Mouse (Mus musculus) kidney, embryonic 15.5 days (tissue): ENCODE results near the gene 1700020L24Rik. TPM values are rescaled to one million over a fixed set of nuclear protein-coding genes. Genes with fewer than 3 reads are reported as not detected.

Experiments
- ATAC-seq: fragments of 200-750 bp; cut with Nextera tagmentation; replicated peaks from 2 replicates; pipeline ENCODE4 v1.8.0; 2017; ENCODE audit warnings: moderate TSS enrichment; ENCODE audit not compliant: low FRiP score
- H3K27ac ChIP-seq: fragments of 300-500 bp; sonication (generic); 2 replicates; pipeline ENCODE4 v1.5.1; 2015; ENCODE audit warnings: mild to moderate bottlenecking, inconsistent platforms
- H3K27me3 ChIP-seq: fragments of 300-500 bp; sonication (generic); 2 replicates; pipeline ENCODE4 v1.6.1; 2015; ENCODE audit warnings: inconsistent platforms
- H3K36me3 ChIP-seq: fragments of 300-500 bp; sonication (generic); 2 replicates; pipeline ENCODE4 v1.6.1; 2015; ENCODE audit warnings: inconsistent platforms
- H3K4me1 ChIP-seq: fragments of 300-500 bp; sonication (generic); 2 replicates; pipeline ENCODE4 v1.6.1; 2015; ENCODE audit warnings: inconsistent platforms
- H3K4me2 ChIP-seq: fragments of 300-500 bp; sonication (generic); 2 replicates; pipeline ENCODE4 v1.6.1; 2015; ENCODE audit warnings: moderate library complexity, mild to moderate bottlenecking, inconsistent platforms
- H3K4me3 ChIP-seq: fragments of 300-500 bp; sonication (generic); replicated peaks from 2 replicates; pipeline ENCODE4 v1.5.1; 2015; ENCODE audit warnings: mild to moderate bottlenecking, inconsistent platforms
- H3K9ac ChIP-seq: fragments of 300-500 bp; sonication (generic); 2 replicates; pipeline ENCODE4 v1.6.1; 2015; ENCODE audit warnings: mild to moderate bottlenecking, inconsistent platforms
- H3K9me3 ChIP-seq: fragments of 300-500 bp; sonication (generic); replicated peaks from 2 replicates; pipeline ENCODE4 v1.6.1; 2016; ENCODE audit warnings: inconsistent platforms
- WGBS: fragments of 180-500 bp; shearing (Covaris S2); methylation state at CpG from one replicate; pipeline ENCODE4 v1.1.7; 2015; ENCODE audit warnings: mixed read lengths; 5-methylcytosine and 5-hydroxymethylcytosine counted together
- polyA plus RNA-seq: library from polyadenylated mRNA; unstranded; fragments of >200 nt; fragmentation: Nextera tagmentation; extraction: Ambion mirVana; gene quantifications from 2 replicates; pipeline ENCODE4 v1.2.1, GENCODE M21; 2015

Gene 1700020L24Rik
- polyA plus RNA-seq, 1 experiment from 2014 or later = 0.35 TPM

- no peaks in the 10 kb centered on the region for H3K36me3 ChIP-seq
- H3K27ac ChIP-seq = no peak overlapping the region
- peak overlapping the region; percentile 28 for H3K4me3 ChIP-seq
- H3K9me3 ChIP-seq = no peaks in the 10 kb centered on the region
- no peak overlapping the region for H3K9ac ChIP-seq
- H3K4me1 ChIP-seq = peaks cover 24% of the 10 kb centered on the region
- H3K4me2 ChIP-seq = peak overlapping the region; percentile 50
- ATAC-seq = peak; percentile 18; the same call in 1 of the 2 replicates
- 10% methylated on average over 29 of the region's 29 CpGs for WGBS
- H3K27me3 ChIP-seq = peaks cover 73% of the 10 kb centered on the region
Observed at GRCm38 (mm10) chr11:83442596-83443267, 5.3 kb downstream of the 1700020L24Rik start.

- WGBS = 4% methylated on average over 7 of the region's 7 CpGs
- no peaks in the 10 kb centered on the region for H3K9me3 ChIP-seq
- no peak overlapping the region for H3K27ac ChIP-seq
- H3K4me3 ChIP-seq = no peak overlapping the region
- ATAC-seq = no peak
- no peak overlapping the region for H3K4me2 ChIP-seq
- H3K27me3 ChIP-seq = peaks cover 68% of the 10 kb centered on the region
- peaks cover 35% of the 10 kb centered on the region for H3K4me1 ChIP-seq
- no peaks in the 10 kb centered on the region for H3K36me3 ChIP-seq
- 0 out of 2 replicates have a peak overlapping the region, but pooled peaks have one; percentile 7 for H3K9ac ChIP-seq
Observed at GRCm38 (mm10) chr11:83443824-83444223, 6.3 kb downstream of the 1700020L24Rik start.

- no peak overlapping the region for H3K27ac ChIP-seq
- peak overlapping the region; percentile 53 for H3K4me2 ChIP-seq
- H3K9ac ChIP-seq = no peak overlapping the region
- no peak for ATAC-seq
- 27% methylated on average over 19 of the region's 19 CpGs for WGBS
- H3K36me3 ChIP-seq = no peaks in the 10 kb centered on the region
- H3K27me3 ChIP-seq = peaks cover 63% of the 10 kb centered on the region
- peaks cover 44% of the 10 kb centered on the region for H3K4me1 ChIP-seq
- no peaks in the 10 kb centered on the region for H3K9me3 ChIP-seq
- peak overlapping the region; percentile 29 for H3K4me3 ChIP-seq
Observed at GRCm38 (mm10) chr11:83445001-83445400, 7.5 kb downstream of the 1700020L24Rik start.

- WGBS = 69% methylated on average over 10 of the region's 10 CpGs
- Histone ChIP-seq H3K4me2 (no peak overlapping the region), H3K9me3 (no peaks in the 10 kb centered on the region), H3K27me3 (peaks cover 45% of the 10 kb centered on the region), H3K4me1 (peaks cover 41% of the 10 kb centered on the region), H3K9ac (no peak overlapping the region), H3K36me3 (no peaks in the 10 kb centered on the region), H3K27ac (peak overlapping the region; percentile 73; the same call in 1 of the 2 replicates), H3K4me3 (no peak overlapping the region)
- ATAC-seq = no peak
Observed at GRCm38 (mm10) chr11:83447612-83448011, 10.1 kb downstream of the 1700020L24Rik start.

- Histone ChIP-seq H3K36me3 (no peaks in the 10 kb centered on the region), H3K27me3 (peaks cover 39% of the 10 kb centered on the region), H3K4me3 (no peak overlapping the region), H3K4me2 (no peak overlapping the region), H3K9ac (no peak overlapping the region), H3K9me3 (no peaks in the 10 kb centered on the region), H3K4me1 (peaks cover 39% of the 10 kb centered on the region), H3K27ac (peak overlapping the region; percentile 73)
- ATAC-seq = peak; percentile 41; the same call in 1 of the 2 replicates
- WGBS = 38% methylated on average over 16 of the region's 16 CpGs
Observed at GRCm38 (mm10) chr11:83448021-83448926, 10.8 kb downstream of the 1700020L24Rik start.

GRCm38 (mm10) chr11:83448927-83449236 is 11.4 kb downstream of the 1700020L24Rik start:
- no peaks in the 10 kb centered on the region for H3K36me3 ChIP-seq
- no peaks in the 10 kb centered on the region for H3K9me3 ChIP-seq
- peak overlapping the region; percentile 73 for H3K27ac ChIP-seq
- H3K4me2 ChIP-seq = no peak overlapping the region
- no peak overlapping the region for H3K4me3 ChIP-seq
- peaks cover 36% of the 10 kb centered on the region for H3K4me1 ChIP-seq
- peak; percentile 47; the same call in 1 of the 2 replicates for ATAC-seq
- H3K27me3 ChIP-seq = peaks cover 33% of the 10 kb centered on the region
- H3K9ac ChIP-seq = no peak overlapping the region

GRCm38 (mm10) chr11:83449298-83449697 is 11.8 kb downstream of the 1700020L24Rik start:
- H3K4me3 ChIP-seq = no peak overlapping the region
- H3K9ac ChIP-seq = no peak overlapping the region
- H3K27me3 ChIP-seq = peaks cover 29% of the 10 kb centered on the region
- no peak overlapping the region for H3K4me2 ChIP-seq
- H3K4me1 ChIP-seq = peaks cover 33% of the 10 kb centered on the region
- no peaks in the 10 kb centered on the region for H3K9me3 ChIP-seq
- H3K36me3 ChIP-seq = no peaks in the 10 kb centered on the region
- ATAC-seq = no peak
- peak overlapping the region; percentile 73 for H3K27ac ChIP-seq
- 8% methylated on average over 4 of the region's 4 CpGs for WGBS

- Histone ChIP-seq H3K4me3 (no peak overlapping the region), H3K9me3 (no peaks in the 10 kb centered on the region), H3K4me1 (peaks cover 35% of the 10 kb centered on the region), H3K4me2 (no peak overlapping the region), H3K27ac (no peak overlapping the region), H3K27me3 (peaks cover 16% of the 10 kb centered on the region), H3K36me3 (no peaks in the 10 kb centered on the region), H3K9ac (no peak overlapping the region)
- no peak for ATAC-seq
- WGBS = 56% methylated on average over 1 of the region's 1 CpGs
Observed at GRCm38 (mm10) chr11:83450550-83450949, 13.1 kb downstream of the 1700020L24Rik start.

GRCm38 (mm10) chr11:83451281-83451680 is 13.8 kb downstream of the 1700020L24Rik start:
- Histone ChIP-seq H3K36me3 (no peaks in the 10 kb centered on the region), H3K9me3 (no peaks in the 10 kb centered on the region), H3K27me3 (peaks cover 10% of the 10 kb centered on the region), H3K4me2 (no peak overlapping the region), H3K9ac (no peak overlapping the region), H3K4me3 (no peak overlapping the region), H3K27ac (no peak overlapping the region), H3K4me1 (peaks cover 35% of the 10 kb centered on the region)
- no peak for ATAC-seq
- 85% methylated on average over 10 of the region's 10 CpGs for WGBS

GRCm38 (mm10) chr11:83454548-83454947 is 17.1 kb downstream of the 1700020L24Rik start:
- H3K4me2 ChIP-seq = no peak overlapping the region
- H3K4me3 ChIP-seq = no peak overlapping the region
- H3K4me1 ChIP-seq = peaks cover 28% of the 10 kb centered on the region
- H3K9ac ChIP-seq = no peak overlapping the region
- no peak for ATAC-seq
- no peak overlapping the region for H3K27ac ChIP-seq
- no peaks in the 10 kb centered on the region for H3K9me3 ChIP-seq
- H3K36me3 ChIP-seq = no peaks in the 10 kb centered on the region
- 18% methylated on average over 4 of the region's 4 CpGs for WGBS
- no peaks in the 10 kb centered on the region for H3K27me3 ChIP-seq

- Histone ChIP-seq H3K4me3 (no peak overlapping the region), H3K27me3 (no peaks in the 10 kb centered on the region), H3K27ac (no peak overlapping the region), H3K9me3 (no peaks in the 10 kb centered on the region), H3K4me2 (no peak overlapping the region), H3K4me1 (peaks cover 26% of the 10 kb centered on the region), H3K9ac (no peak overlapping the region), H3K36me3 (no peaks in the 10 kb centered on the region)
- WGBS = 74% methylated on average over 3 of the region's 3 CpGs
- ATAC-seq = no peak
Observed at GRCm38 (mm10) chr11:83455608-83456007, 18.1 kb downstream of the 1700020L24Rik start.

- no peak for ATAC-seq
Observed at GRCm38 (mm10) chr11:83457257-83457656, 19.8 kb downstream of the 1700020L24Rik start.

More at GRCm38 (mm10) chr11:83457257-83457656, 19.8 kb downstream of the 1700020L24Rik start:
- 24% methylated on average over 7 of the region's 7 CpGs for WGBS
- no peak overlapping the region for H3K9ac ChIP-seq
- no peaks in the 10 kb centered on the region for H3K36me3 ChIP-seq
- H3K27ac ChIP-seq = no peak overlapping the region
- H3K4me2 ChIP-seq = no peak overlapping the region
- peaks cover 28% of the 10 kb centered on the region for H3K4me1 ChIP-seq
- H3K4me3 ChIP-seq = no peak overlapping the region
- no peaks in the 10 kb centered on the region for H3K9me3 ChIP-seq
- peaks cover 12% of the 10 kb centered on the region for H3K27me3 ChIP-seq
